ENCODE assay signal across 8 mouse cellular contexts in the genomic region with DNA sequence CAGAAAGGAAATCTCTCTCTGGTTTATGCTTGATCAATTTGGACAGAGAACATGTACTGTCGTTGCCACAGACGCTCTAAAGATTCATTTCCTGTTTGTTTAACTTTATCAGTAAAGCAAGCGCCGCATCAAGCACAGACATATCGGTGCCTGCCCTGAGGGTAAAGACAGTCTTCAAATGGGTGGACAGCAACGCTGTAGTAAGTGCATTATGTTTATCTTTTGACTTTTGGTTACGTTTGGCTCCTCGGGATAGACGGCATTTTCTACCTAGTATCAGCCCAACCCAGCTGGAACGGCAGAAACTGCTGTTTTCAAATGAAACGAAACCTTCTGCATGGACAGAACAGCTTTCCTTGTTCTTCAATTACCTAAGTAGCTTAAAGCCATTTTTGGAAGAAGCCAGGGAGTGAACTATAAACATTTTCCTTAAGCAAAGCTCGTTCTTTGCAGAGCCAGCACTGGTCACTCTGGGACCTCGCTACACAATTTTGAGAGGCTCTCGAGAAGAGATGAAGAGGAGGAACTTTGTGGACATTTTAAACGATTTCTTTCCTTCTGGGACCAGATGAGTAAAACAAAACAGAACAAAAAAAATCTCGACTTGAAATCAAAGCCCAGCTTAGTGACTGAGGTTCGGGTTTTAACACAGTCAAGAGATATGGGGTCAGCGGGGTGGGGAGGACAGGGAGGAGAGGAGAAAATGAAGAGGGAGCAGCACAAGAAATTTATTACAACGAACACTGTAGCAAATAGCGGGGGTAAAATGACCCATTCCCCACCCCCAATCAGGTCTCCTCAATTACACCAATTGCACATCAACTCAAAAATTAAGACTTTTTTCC.
DNase-seq lines count a peak whose midpoint lies in the region; ATAC-seq and TF ChIP-seq lines count a peak whose summit lies in the region.

No protein-coding gene starts in this region.

- DNase-seq in embryonic facial prominence, embryonic 11.5 days (ENCODE audit: low spot score): peak; percentile 38
- DNase-seq in gastrocnemius, postnatal 36 days: no peak
- no peak for DNase-seq in thymus, postnatal 4 days
- no peak for DNase-seq in left cerebral cortex, adult 8-10 months (ENCODE audit: low spot score in 2 of 2)

- no peak for TF ChIP-seq CTCF in small intestine, adult 2 months (IDR thresholded peaks at IDR 0.05; ENCODE audit: extremely low read depth, insufficient read length, insufficient replicate concordance, low read depth, low read length)

- 23% methylated on average over 20 of the region's 20 CpGs for WGBS in embryonic facial prominence, embryonic 11.5 days
- 7% methylated on average over 20 of the region's 20 CpGs for WGBS in kidney, embryonic 16.5 days
- 7% methylated on average over 20 of the region's 20 CpGs for WGBS in small intestine, adult 2 months

- no peaks in the 10 kb centered on the region for H3K9me3 ChIP-seq in megakaryocyte, embryonic 14.5 days
- no peaks in the 10 kb centered on the region for H3K9me3 ChIP-seq in embryonic facial prominence, embryonic 11.5 days (replicated peaks; ENCODE audit: control insufficient read depth, low read length)
- H3K9me3 ChIP-seq in kidney, embryonic 16.5 days (ENCODE audit: low read length): no peaks in the 10 kb centered on the region

- H3K4me1 ChIP-seq in megakaryocyte, embryonic 14.5 days: 0 out of 2 replicates have a peak, but pooled peaks cover 3% of the 10 kb centered on the region
- no peaks in the 10 kb centered on the region for H3K4me1 ChIP-seq in embryonic facial prominence, embryonic 11.5 days (ENCODE audit: control insufficient read depth, insufficient read depth, low read length)
- 0 out of 2 replicates have a peak, but pooled peaks cover 3% of the 10 kb centered on the region for H3K4me1 ChIP-seq in kidney, embryonic 16.5 days (ENCODE audit: insufficient read depth, low read length)
- H3K4me1 ChIP-seq in small intestine, adult 2 months (ENCODE audit: control insufficient read depth, insufficient read depth, insufficient read length, low read length): peaks cover 7% of the 10 kb centered on the region

- peak overlapping the region; percentile 38 for H3K4me3 ChIP-seq in megakaryocyte, embryonic 14.5 days (replicated peaks)
- H3K4me3 ChIP-seq in embryonic facial prominence, embryonic 11.5 days (ENCODE audit: low read depth, low read length): peak overlapping the region; percentile 21
- peak overlapping the region; percentile 54 for H3K4me3 ChIP-seq in kidney, embryonic 16.5 days (ENCODE audit: low read length)
- peak overlapping the region; percentile 45; the same call in 1 of the 2 replicates for H3K4me3 ChIP-seq in small intestine, adult 2 months (ENCODE audit: low read depth, low read length)

- H3K4me2 ChIP-seq in embryonic facial prominence, embryonic 11.5 days (ENCODE audit: low read depth, low read length): peak overlapping the region; percentile 35
- peak overlapping the region; percentile 71 for H3K4me2 ChIP-seq in kidney, embryonic 16.5 days (replicated peaks; ENCODE audit: low read depth, low read length)

- intact Hi-C loops in gastrocnemius, postnatal 36 days (cut with DNase I): no loop called here

- no peak overlapping the region for H3K27ac ChIP-seq in embryonic facial prominence, embryonic 11.5 days (replicated peaks; ENCODE audit: low read depth, low read length)
- peak overlapping the region; percentile 61; the same call in 1 of the 2 replicates for H3K27ac ChIP-seq in kidney, embryonic 16.5 days (ENCODE audit: low read length)
- peak overlapping the region; percentile 96 for H3K27ac ChIP-seq in small intestine, adult 2 months (ENCODE audit: insufficient read depth, low read depth, low read length)

- peak overlapping the region; percentile 29; the same call in 1 of the 2 replicates for H3K9ac ChIP-seq in embryonic facial prominence, embryonic 11.5 days (replicated peaks; ENCODE audit: low read length)
- peak overlapping the region; percentile 57 for H3K9ac ChIP-seq in kidney, embryonic 16.5 days (replicated peaks; ENCODE audit: low read length)

- TF ChIP-seq POLR2A in small intestine, adult 2 months (IDR thresholded peaks at IDR 0.05; ENCODE audit: low read depth, low read length): no peak

- no peaks in the 10 kb centered on the region for H3K27me3 ChIP-seq in megakaryocyte, embryonic 14.5 days (replicated peaks)
- H3K27me3 ChIP-seq in embryonic facial prominence, embryonic 11.5 days (ENCODE audit: control insufficient read depth, insufficient read depth, low read length): no peaks in the 10 kb centered on the region
- no peaks in the 10 kb centered on the region for H3K27me3 ChIP-seq in kidney, embryonic 16.5 days (ENCODE audit: insufficient read depth, low read length)
- H3K27me3 ChIP-seq in small intestine, adult 2 months (ENCODE audit: control insufficient read depth, insufficient read depth, low read length): no peaks in the 10 kb centered on the region

- no peaks in the 10 kb centered on the region for H3K36me3 ChIP-seq in megakaryocyte, embryonic 14.5 days (replicated peaks; ENCODE audit: low read length)
- H3K36me3 ChIP-seq in embryonic facial prominence, embryonic 11.5 days (replicated peaks; ENCODE audit: control insufficient read depth, insufficient read depth, low read depth, low read length): no peaks in the 10 kb centered on the region
- no peaks in the 10 kb centered on the region for H3K36me3 ChIP-seq in kidney, embryonic 16.5 days (ENCODE audit: insufficient read depth, low read length)
- H3K36me3 ChIP-seq in small intestine, adult 2 months (ENCODE audit: control insufficient read depth, insufficient read depth, low read length): no peaks in the 10 kb centered on the region

- no peak for ATAC-seq in megakaryocyte, adult 5-6 weeks (ENCODE audit: poor library complexity, severe bottlenecking)
- no peak for ATAC-seq in embryonic facial prominence, embryonic 11.5 days (replicated peaks; ENCODE audit: insufficient number of reproducible peaks, low FRiP score, low TSS enrichment, low read depth)
- peak; percentile 63; the same call in 1 of the 2 replicates for ATAC-seq in kidney, embryonic 16.5 days (ENCODE audit: low FRiP score, low TSS enrichment)
